Comparison of ENCODE assay signal across 7 mouse cellular contexts in the genomic region with DNA sequence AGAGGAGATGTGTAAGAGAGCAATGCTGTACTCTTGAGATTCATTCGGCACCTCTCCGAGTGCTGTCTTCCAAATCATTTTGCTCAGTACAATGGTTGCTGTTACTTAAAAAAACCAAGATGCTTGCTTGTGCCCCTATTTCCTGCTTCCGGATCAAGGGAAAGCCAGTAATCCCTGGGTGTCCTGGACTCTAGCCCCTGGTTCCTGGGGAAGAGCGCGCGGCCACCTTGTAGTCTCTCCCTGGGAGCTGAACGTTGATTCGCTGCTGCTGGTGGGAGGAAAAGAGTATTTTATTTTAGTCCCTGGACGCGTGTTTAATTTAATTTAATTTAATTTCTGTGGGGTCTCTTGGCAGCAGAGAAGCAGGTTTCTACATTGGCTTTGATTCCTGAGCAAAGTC. TPM values are rescaled to one million over a fixed set of nuclear protein-coding genes. Genes with fewer than 3 reads are reported as not detected.
A peak's percentile ranks its signal among the peaks of the same experiment; 100 is the strongest.
DNase-seq lines count a peak whose midpoint lies in the region; ATAC-seq and TF ChIP-seq lines count a peak whose summit lies in the region.

No protein-coding gene starts in this region.

- peak overlapping the region; percentile 54 for H3K9ac ChIP-seq in ES-Bruce4 (ENCODE audit: low read depth, poor library complexity, severe bottlenecking)
- no peak overlapping the region for H3K9ac ChIP-seq in hindbrain, embryonic 15.5 days
- peak overlapping the region; percentile 64; the same call in 1 of the 2 replicates for H3K9ac ChIP-seq in midbrain, embryonic 14.5 days (replicated peaks; ENCODE audit: low read length)

- H3K9me3 ChIP-seq in ES-Bruce4 (replicated peaks; ENCODE audit: control insufficient read depth, insufficient read depth, low read length, poor library complexity, severe bottlenecking) = no peaks in the 10 kb centered on the region
- H3K9me3 ChIP-seq in hindbrain, embryonic 15.5 days = no peaks in the 10 kb centered on the region
- no peaks in the 10 kb centered on the region for H3K9me3 ChIP-seq in midbrain, embryonic 14.5 days (ENCODE audit: control insufficient read depth, low read length)

- no peaks in the 10 kb centered on the region for H3K36me3 ChIP-seq in ES-Bruce4 (ENCODE audit: control insufficient read depth, insufficient read depth, low read length, poor library complexity, severe bottlenecking)
- H3K36me3 ChIP-seq in hindbrain, embryonic 15.5 days = no peaks in the 10 kb centered on the region
- H3K36me3 ChIP-seq in midbrain, embryonic 14.5 days (ENCODE audit: control insufficient read depth, insufficient read depth, low read length) = no peaks in the 10 kb centered on the region

- no peaks in the 10 kb centered on the region for H3K4me1 ChIP-seq in ES-Bruce4 (ENCODE audit: control insufficient read depth, insufficient read depth, low read length)
- H3K4me1 ChIP-seq in hindbrain, embryonic 15.5 days (replicated peaks) = peaks cover 15% of the 10 kb centered on the region
- 0 out of 2 replicates have a peak, but pooled peaks cover 6% of the 10 kb centered on the region for H3K4me1 ChIP-seq in midbrain, embryonic 14.5 days (ENCODE audit: control insufficient read depth, insufficient read depth, low read length)

- peak overlapping the region; percentile 87 for H3K4me3 ChIP-seq in ES-Bruce4 (ENCODE audit: low read depth, low read length)
- H3K4me3 ChIP-seq in hindbrain, embryonic 15.5 days = peak overlapping the region; percentile 39
- peak overlapping the region; percentile 44 for H3K4me3 ChIP-seq in midbrain, embryonic 14.5 days (replicated peaks; ENCODE audit: low read depth, low read length)

- TF ChIP-seq CTCF in ES-Bruce4 (IDR thresholded peaks at IDR 0.05; ENCODE audit: low read depth, low read length) = no peak
- no peak for TF ChIP-seq CTCF in brain, embryonic 14.5 days (IDR thresholded peaks at IDR 0.05; ENCODE audit: borderline replicate concordance, extremely low read depth, insufficient read depth, insufficient read length)

- TF ChIP-seq EP300 in ES-Bruce4 (IDR thresholded peaks at IDR 0.05; ENCODE audit: insufficient read depth, low read depth, low read length) = no peak

- peak overlapping the region; percentile 64 for H3K4me2 ChIP-seq in hindbrain, embryonic 15.5 days
- peak overlapping the region; percentile 68 for H3K4me2 ChIP-seq in midbrain, embryonic 14.5 days (ENCODE audit: low read length)

- 3% methylated on average over 10 of the region's 10 CpGs for WGBS in hindbrain, embryonic 15.5 days
- WGBS in midbrain, embryonic 14.5 days = 2% methylated on average over 10 of the region's 10 CpGs

- TF ChIP-seq POLR2A in ES-Bruce4 (IDR thresholded peaks at IDR 0.05; ENCODE audit: insufficient read depth, low read length) = no peak
- TF ChIP-seq POLR2A in brain, embryonic 14.5 days (IDR thresholded peaks at IDR 0.05; ENCODE audit: borderline replicate concordance, extremely low read depth, insufficient read depth, insufficient read length, poor library complexity, severe bottlenecking) = no peak

- no peak for ATAC-seq in hindbrain, embryonic 15.5 days (ENCODE audit: low FRiP score, low read depth)
- no peak for ATAC-seq in midbrain, embryonic 14.5 days (ENCODE audit: low FRiP score, low TSS enrichment)
- ATAC-seq in frontal cortex, adult (ENCODE audit: low TSS enrichment) = no peak
- ATAC-seq in megakaryocyte-erythroid progenitor cell, adult 5-6 weeks (replicated peaks; ENCODE audit: low FRiP score, low TSS enrichment, poor library complexity, severe bottlenecking) = no peak

- peak; percentile 70 for DNase-seq in brain, embryonic 14.5 days (ENCODE audit: low read depth)
- DNase-seq in midbrain, embryonic 14.5 days = peak; percentile 49
- no peak for DNase-seq in cerebellum, postnatal 25 days

- peaks cover 10% of the 10 kb centered on the region for H3K27me3 ChIP-seq in ES-Bruce4 (ENCODE audit: control insufficient read depth, insufficient read depth, low read length, poor library complexity, severe bottlenecking)
- H3K27me3 ChIP-seq in hindbrain, embryonic 15.5 days = peaks cover 65% of the 10 kb centered on the region
- peaks cover 61% of the 10 kb centered on the region for H3K27me3 ChIP-seq in midbrain, embryonic 14.5 days (ENCODE audit: control insufficient read depth, insufficient read depth, low read length)

- H3K27ac ChIP-seq in ES-Bruce4 (ENCODE audit: insufficient read depth, low read length) = no peak overlapping the region
- H3K27ac ChIP-seq in hindbrain, embryonic 15.5 days (replicated peaks) = no peak overlapping the region
- H3K27ac ChIP-seq in midbrain, embryonic 14.5 days (replicated peaks; ENCODE audit: low read depth, low read length) = 0 out of 2 replicates have a peak overlapping the region, but pooled peaks have one; percentile 37

RNA-seq across cellular contexts. Expression of a gene that starts 8.3 kb away (rescaled TPM):
- 0.31 and 0.35 TPM in 2 replicates for polyA plus RNA-seq in ES-Bruce4 (2011; ENCODE audit: insufficient read depth, insufficient read length, low read depth, missing spikeins)
- polyA plus RNA-seq in brain, embryonic 14.5 days (2012; rRNA removed) = 7.5 and 10.7 TPM in 2 replicates
- 2.8 and 3.0 TPM in 2 replicates for polyA plus RNA-seq in hindbrain, embryonic 15.5 days (2015; fragmentation: Nextera tagmentation; extraction: Ambion mirVana)
- polyA plus RNA-seq in midbrain, embryonic 14.5 days (2014; fragmentation: Nextera tagmentation; extraction: Ambion mirVana) = 1.4 and 1.7 TPM in 2 replicates
- not detected in 2 replicates for total RNA-seq in megakaryocyte-erythroid progenitor cell, adult 5-6 weeks (2014; fragmentation: Nextera tagmentation)
- total RNA-seq in megakaryocyte-erythroid progenitor cell, adult 5-6 weeks (2017) = not detected in 2 replicates

Comparison
In these comparisons a context has a peak if more than half of its experiments do, and no peak if none do; other contexts are left out.
1. DNase-seq: peak in brain, embryonic 14.5 days (single experiment) and midbrain, embryonic 14.5 days (single experiment); none in cerebellum, postnatal 25 days (0 of 2).
2. Peak in every context shown above with its lines, with median percentiles within 50 percentile points of each other: H3K4me3 ChIP-seq.